Mouse (Mus musculus) midbrain, embryonic 14.5 days (tissue): ENCODE measurements at regions not wholly inside any gene's neighbourhood (a gene's known extent, or its start where the extent isn't known, plus 50 kb on each side); places are given as distances from the start of the nearest gene placed in this dataset.

Experiments
- ATAC-seq: fragments of 200-750 bp; cut with Nextera tagmentation; 2 replicates; pipeline ENCODE4 v1.8.0; 2017; ENCODE audit warnings: moderate number of reproducible peaks, moderate library complexity; ENCODE audit not compliant: low FRiP score, low TSS enrichment
- DNase-seq: peaks from one replicate; pipeline ENCODE4 v3.0.0-alpha.2; 2015
- H3K27ac ChIP-seq: fragments of 300-500 bp; sonication (generic); replicated peaks from 2 replicates; pipeline ENCODE4 v1.5.1; 2014; ENCODE audit warnings: mild to moderate bottlenecking, low read depth, low read length, moderate library complexity
- H3K27me3 ChIP-seq: fragments of 300-500 bp; sonication (generic); 2 replicates; pipeline ENCODE4 v1.6.1; 2014; ENCODE audit warnings: low read length, control low read depth, mixed read lengths; ENCODE audit not compliant: control insufficient read depth, insufficient read depth
- H3K36me3 ChIP-seq: fragments of 300-500 bp; sonication (generic); 2 replicates; pipeline ENCODE4 v1.6.1; 2014; ENCODE audit warnings: low read length, control low read depth; ENCODE audit not compliant: control insufficient read depth, insufficient read depth
- H3K4me1 ChIP-seq: fragments of 300-500 bp; sonication (generic); 2 replicates; pipeline ENCODE4 v1.6.1; 2014; ENCODE audit warnings: mild to moderate bottlenecking, antibody characterized with exemption, low read length, control low read depth; ENCODE audit not compliant: control insufficient read depth, insufficient read depth
- H3K4me2 ChIP-seq: fragments of 300-500 bp; sonication (generic); 2 replicates; pipeline ENCODE4 v1.6.1; 2014; ENCODE audit warnings: mild to moderate bottlenecking, low read length, moderate library complexity
- H3K4me3 ChIP-seq: fragments of 300-500 bp; sonication (generic); replicated peaks from 2 replicates; pipeline ENCODE4 v1.5.1; 2014; ENCODE audit warnings: low read depth, low read length
- H3K9ac ChIP-seq: fragments of 300-500 bp; sonication (generic); replicated peaks from 2 replicates; pipeline ENCODE4 v1.6.1; 2014; ENCODE audit warnings: mild to moderate bottlenecking, low read length, moderate library complexity
- H3K9me3 ChIP-seq: fragments of 300-500 bp; sonication (generic); 2 replicates; pipeline ENCODE4 v1.6.1; 2016; ENCODE audit warnings: low read length, control low read depth, mixed read lengths; ENCODE audit not compliant: control insufficient read depth
- WGBS: fragments of 180-500 bp; shearing (Covaris S2); extraction: QIAGEN DNeasy Blood & Tissue Kit; methylation state at CpG from one replicate; pipeline ENCODE4 v1.1.7; 2014; 5-methylcytosine and 5-hydroxymethylcytosine counted together

- no peak overlapping the region for H3K4me2 ChIP-seq
- WGBS, result 88% methylated on average over 3 of the region's 3 CpGs
These were observed 586.5 kb upstream of the Intu start for GRCm38 (mm10) chr3:39944581-39944980.

GRCm38 (mm10) chr3:39952103-39952502, 579.0 kb upstream of the Intu start:
- Histone ChIP-seq H3K9ac (no peak overlapping the region), H3K27ac (no peak overlapping the region), H3K9me3 (0 out of 2 replicates have a peak, but pooled peaks cover 5% of the 10 kb centered on the region), H3K4me3 (no peak overlapping the region), H3K4me2 (no peak overlapping the region), H3K27me3 (no peaks in the 10 kb centered on the region), H3K4me1 (no peaks in the 10 kb centered on the region), H3K36me3 (no peaks in the 10 kb centered on the region)
- DNase-seq, result no peak
- 89% methylated on average over 2 of the region's 2 CpGs for WGBS
- ATAC-seq, result no peak

More at GRCm38 (mm10) chr3:39944581-39944980, 586.5 kb upstream of the Intu start:
- ATAC-seq, result no peak
- no peak overlapping the region for H3K9ac ChIP-seq
- H3K36me3 ChIP-seq, result no peaks in the 10 kb centered on the region
- H3K4me1 ChIP-seq, result no peaks in the 10 kb centered on the region
- no peak overlapping the region for H3K27ac ChIP-seq
- H3K9me3 ChIP-seq, result no peaks in the 10 kb centered on the region
- H3K27me3 ChIP-seq, result no peaks in the 10 kb centered on the region
- DNase-seq, result no peak
- no peak overlapping the region for H3K4me3 ChIP-seq

- Histone ChIP-seq H3K36me3 (no peaks in the 10 kb centered on the region), H3K4me2 (no peak overlapping the region), H3K27ac (no peak overlapping the region), H3K9ac (no peak overlapping the region), H3K4me1 (no peaks in the 10 kb centered on the region), H3K27me3 (no peaks in the 10 kb centered on the region), H3K9me3 (0 out of 2 replicates have a peak, but pooled peaks cover 5% of the 10 kb centered on the region), H3K4me3 (no peak overlapping the region)
- WGBS, result 95% methylated on average over 1 of the region's 1 CpGs
- ATAC-seq (no peak), DNase-seq (no peak)
These were observed 578.5 kb upstream of the Intu start for GRCm38 (mm10) chr3:39952556-39952955.

GRCm38 (mm10) chr3:39961836-39962640, 569.0 kb upstream of the Intu start:
- Histone ChIP-seq H3K36me3 (no peaks in the 10 kb centered on the region), H3K4me1 (no peaks in the 10 kb centered on the region), H3K9me3 (no peaks in the 10 kb centered on the region), H3K9ac (no peak overlapping the region), H3K27me3 (no peaks in the 10 kb centered on the region), H3K4me3 (no peak overlapping the region), H3K4me2 (no peak overlapping the region), H3K27ac (no peak overlapping the region)
- DNase-seq (no peak), ATAC-seq (no peak)
- WGBS, result 79% methylated on average over 7 of the region's 7 CpGs

- DNase-seq (no peak), ATAC-seq (no peak)
- Histone ChIP-seq H3K27me3 (no peaks in the 10 kb centered on the region), H3K4me3 (no peak overlapping the region), H3K4me2 (no peak overlapping the region), H3K9me3 (no peaks in the 10 kb centered on the region), H3K4me1 (no peaks in the 10 kb centered on the region), H3K27ac (no peak overlapping the region), H3K9ac (no peak overlapping the region), H3K36me3 (no peaks in the 10 kb centered on the region)
- 90% methylated on average over 2 of the region's 2 CpGs for WGBS
These were observed 565.7 kb upstream of the Intu start for GRCm38 (mm10) chr3:39965431-39965830.

GRCm38 (mm10) chr3:39966390-39966789, 564.7 kb upstream of the Intu start:
- Histone ChIP-seq H3K9me3 (no peaks in the 10 kb centered on the region), H3K36me3 (no peaks in the 10 kb centered on the region), H3K4me2 (no peak overlapping the region), H3K4me1 (no peaks in the 10 kb centered on the region), H3K9ac (no peak overlapping the region), H3K27ac (no peak overlapping the region), H3K27me3 (no peaks in the 10 kb centered on the region), H3K4me3 (no peak overlapping the region)
- 95% methylated on average over 2 of the region's 2 CpGs for WGBS
- ATAC-seq (no peak), DNase-seq (no peak)

- H3K4me2 ChIP-seq, result no peak overlapping the region
- no peak for ATAC-seq
- no peaks in the 10 kb centered on the region for H3K4me1 ChIP-seq
- 93% methylated on average over 2 of the region's 2 CpGs for WGBS
- no peak overlapping the region for H3K4me3 ChIP-seq
- H3K27me3 ChIP-seq, result no peaks in the 10 kb centered on the region
- peaks cover 4% of the 10 kb centered on the region; the same call in 1 of the 2 replicates for H3K9me3 ChIP-seq
- no peak overlapping the region for H3K9ac ChIP-seq
- H3K27ac ChIP-seq, result no peak overlapping the region
- no peaks in the 10 kb centered on the region for H3K36me3 ChIP-seq
- no peak for DNase-seq
These were observed 554.1 kb upstream of the Intu start for GRCm38 (mm10) chr3:39976937-39977336.

GRCm38 (mm10) chr3:39978916-39979679, 552.0 kb upstream of the Intu start:
- 25% methylated on average over 3 of the region's 3 CpGs for WGBS
- Histone ChIP-seq H3K4me1 (no peaks in the 10 kb centered on the region), H3K9me3 (no peaks in the 10 kb centered on the region), H3K36me3 (no peaks in the 10 kb centered on the region), H3K4me3 (no peak overlapping the region), H3K9ac (no peak overlapping the region), H3K27me3 (no peaks in the 10 kb centered on the region), H3K4me2 (no peak overlapping the region), H3K27ac (no peak overlapping the region)
- ATAC-seq (no peak), DNase-seq (no peak)

- no peaks in the 10 kb centered on the region for H3K27me3 ChIP-seq
- no peak overlapping the region for H3K4me3 ChIP-seq
- no peak overlapping the region for H3K27ac ChIP-seq
- no peaks in the 10 kb centered on the region for H3K36me3 ChIP-seq
- H3K9me3 ChIP-seq, result no peaks in the 10 kb centered on the region
- DNase-seq (no peak), ATAC-seq (no peak)
- H3K4me1 ChIP-seq, result no peaks in the 10 kb centered on the region
- no peak overlapping the region for H3K4me2 ChIP-seq
- no peak overlapping the region for H3K9ac ChIP-seq
These were observed 548.4 kb upstream of the Intu start for GRCm38 (mm10) chr3:39982656-39983055.
